Mouse (Mus musculus): Measurements from ENCODE around the gene Slc2a12.

DNA sequence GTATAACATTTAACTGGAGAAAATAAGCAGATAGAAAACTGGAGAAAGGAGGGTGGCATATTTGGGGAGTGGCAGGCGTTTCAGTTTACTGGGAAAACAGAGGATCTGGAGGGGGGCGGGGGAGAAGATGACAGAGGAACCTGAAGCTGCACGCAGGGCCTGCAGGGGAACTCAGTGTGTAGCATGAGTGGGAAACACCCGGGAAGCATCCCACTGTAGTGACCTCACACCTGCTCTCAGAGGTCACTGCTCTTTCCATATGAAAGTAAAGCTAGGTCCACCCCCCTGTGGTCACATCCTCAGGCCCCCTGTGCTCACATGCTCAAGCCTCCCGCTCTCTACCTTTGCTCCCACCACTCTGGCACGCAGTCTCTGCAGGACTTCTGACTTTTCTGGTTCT, 9.0 kb downstream of the Slc2a12 start:
- TF ChIP-seq CTCF (IDR thresholded peaks at IDR 0.05; ENCODE audit: control insufficient read depth, insufficient read depth, insufficient replicate concordance, low read depth, low read length) (no peak), POLR2A (IDR thresholded peaks at IDR 0.05; ENCODE audit: control insufficient read depth, low read depth, low read length) (no peak)

All from testis, adult 2 months (tissue).